11 mouse cellular contexts compared by ENCODE assay signal in the genomic region with DNA sequence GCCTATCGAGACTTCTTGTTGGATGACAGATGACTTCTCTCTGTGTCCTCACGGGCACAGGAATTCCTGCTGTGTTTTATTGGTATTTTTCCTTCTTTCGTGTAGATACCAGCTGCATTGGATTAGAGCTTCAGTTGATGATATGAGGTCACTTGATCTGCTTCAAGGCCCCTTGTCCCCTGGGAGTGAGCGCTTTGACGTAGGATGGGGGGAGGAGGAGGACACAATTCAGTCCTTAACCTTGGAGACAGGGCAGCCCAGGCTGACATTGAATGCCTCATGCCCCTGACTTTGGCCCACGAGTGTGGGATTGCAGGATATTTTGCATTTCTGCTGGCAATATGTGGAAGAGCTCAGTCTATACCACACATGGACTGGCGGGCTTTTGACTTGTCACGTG. TPM values are rescaled to one million over a fixed set of nuclear protein-coding genes. Genes with fewer than 3 reads are reported as not detected.
DNase-seq lines count a peak whose midpoint lies in the region; ATAC-seq and TF ChIP-seq lines count a peak whose summit lies in the region.
"Had no signal": no experiment of that assay in that cellular context is flagged by ENCODE, and none has a peak within 500 bp of the region (broad histone marks: within the 10 kb centered on the region; RNA-seq: fewer than 3 reads in every experiment).

No protein-coding gene starts in this region.

- DNase-seq in forebrain, postnatal 0 days = no peak
- no peak for DNase-seq in forebrain, embryonic 14.5 days (ENCODE audit: low spot score)
- DNase-seq in ovary, adult 18-20 months (ENCODE audit: low spot score) = peak; percentile 45
- DNase-seq in ovary, postnatal 10 days (ENCODE audit: low spot score) = no peak
- DNase-seq in limb, embryonic 10.5 days (ENCODE audit: low spot score) = no peak
- DNase-seq in cerebellum, postnatal 14 days = no peak
- no peak for DNase-seq in thymus, postnatal 25 days
- DNase-seq: cerebellum, postnatal 25 days; kidney, adult 2 months; lung, adult 18-20 months had no signal

- no peak for TF ChIP-seq CTCF in forebrain, postnatal 0 days (IDR thresholded peaks at IDR 0.05; ENCODE audit: low read depth)

- H3K4me3 ChIP-seq in forebrain, postnatal 0 days (ENCODE audit: low read depth, low read length) = no peak overlapping the region
- H3K4me3 ChIP-seq in forebrain, embryonic 14.5 days (ENCODE audit: low read depth, low read length) = no peak overlapping the region
- no peak overlapping the region for H3K4me3 ChIP-seq in limb, embryonic 10.5 days
- H3K4me3 ChIP-seq: limb, embryonic 15.5 days had no signal

- WGBS in forebrain, postnatal 0 days = 74% methylated on average over 8 of the region's 8 CpGs
- 89% methylated on average over 8 of the region's 8 CpGs for WGBS in forebrain, embryonic 14.5 days
- WGBS in limb, embryonic 10.5 days = 80% methylated on average over 8 of the region's 8 CpGs

- H3K9ac ChIP-seq in forebrain, postnatal 0 days = no peak overlapping the region
- H3K9ac ChIP-seq in forebrain, embryonic 14.5 days (ENCODE audit: low read length) = no peak overlapping the region
- H3K9ac ChIP-seq: limb, embryonic 15.5 days had no signal

- no peak overlapping the region for H3K4me2 ChIP-seq in forebrain, postnatal 0 days (ENCODE audit: low read depth)
- no peak overlapping the region for H3K4me2 ChIP-seq in forebrain, embryonic 14.5 days (ENCODE audit: low read length)
- H3K4me2 ChIP-seq: limb, embryonic 15.5 days had no signal

- no peaks in the 10 kb centered on the region for H3K9me3 ChIP-seq in forebrain, postnatal 0 days (ENCODE audit: low read length)
- no peaks in the 10 kb centered on the region for H3K9me3 ChIP-seq in forebrain, embryonic 14.5 days (replicated peaks; ENCODE audit: control insufficient read depth, low read length)
- no peaks in the 10 kb centered on the region for H3K9me3 ChIP-seq in limb, embryonic 10.5 days (replicated peaks)
- H3K9me3 ChIP-seq: limb, embryonic 15.5 days had no signal

- 0 out of 2 replicates have a peak overlapping the region, but pooled peaks have one; percentile 17 for H3K27ac ChIP-seq in forebrain, postnatal 0 days (ENCODE audit: low read depth, low read length)
- no peak overlapping the region for H3K27ac ChIP-seq in forebrain, embryonic 14.5 days (ENCODE audit: low read depth, low read length)
- peak overlapping the region; percentile 32; the same call in 1 of the 2 replicates for H3K27ac ChIP-seq in limb, embryonic 10.5 days
- H3K27ac ChIP-seq: limb, embryonic 15.5 days had no signal

- H3K27me3 ChIP-seq in forebrain, postnatal 0 days (ENCODE audit: insufficient read depth, low read length) = no peaks in the 10 kb centered on the region
- H3K27me3 ChIP-seq in forebrain, embryonic 14.5 days (replicated peaks; ENCODE audit: control insufficient read depth, insufficient read depth, low read length) = no peaks in the 10 kb centered on the region
- H3K27me3 ChIP-seq in limb, embryonic 10.5 days (ENCODE audit: low read depth, poor library complexity, severe bottlenecking) = no peaks in the 10 kb centered on the region
- H3K27me3 ChIP-seq: limb, embryonic 15.5 days had no signal

- H3K36me3 ChIP-seq in forebrain, postnatal 0 days (ENCODE audit: insufficient read depth) = no peaks in the 10 kb centered on the region
- no peaks in the 10 kb centered on the region for H3K36me3 ChIP-seq in forebrain, embryonic 14.5 days (ENCODE audit: control insufficient read depth, insufficient read depth, low read length)
- H3K36me3 ChIP-seq in limb, embryonic 10.5 days = no peaks in the 10 kb centered on the region
- H3K36me3 ChIP-seq: limb, embryonic 15.5 days had no signal

- H3K4me1 ChIP-seq in forebrain, postnatal 0 days (ENCODE audit: insufficient read depth) = peaks cover 21% of the 10 kb centered on the region; the same call in 1 of the 2 replicates
- peaks cover 19% of the 10 kb centered on the region for H3K4me1 ChIP-seq in forebrain, embryonic 14.5 days (ENCODE audit: control insufficient read depth, insufficient read depth, low read length)
- peaks cover 49% of the 10 kb centered on the region for H3K4me1 ChIP-seq in limb, embryonic 10.5 days

- no peak for ATAC-seq in forebrain, postnatal 0 days
- ATAC-seq in forebrain, embryonic 14.5 days = no peak

RNA-seq across cellular contexts. Expression of a gene that starts 28.6 kb away (rescaled TPM):
- total RNA-seq in forebrain, postnatal 0 days (2014; rRNA removed) = 98.6 and 115 TPM in 2 replicates
- polyA plus RNA-seq in forebrain, postnatal 0 days (2015; fragmentation: Nextera tagmentation; extraction: Ambion mirVana) = 109 and 117 TPM in 2 replicates
- polyA plus RNA-seq in forebrain, embryonic 14.5 days (2014; fragmentation: Nextera tagmentation; extraction: Ambion mirVana) = 96.5 and 99.7 TPM in 2 replicates
- polyA plus RNA-seq in limb, embryonic 10.5 days (2016; fragmentation: Nextera tagmentation; extraction: Ambion mirVana) = 103 and 111 TPM in 2 replicates

RNA-seq across cellular contexts. Expression of a gene that starts 29.0 kb away (rescaled TPM):
- 20.0 and 24.3 TPM in 2 replicates for total RNA-seq in forebrain, postnatal 0 days (2014; rRNA removed)
- 43.8 and 50.5 TPM in 2 replicates for polyA plus RNA-seq in forebrain, postnatal 0 days (2015; fragmentation: Nextera tagmentation; extraction: Ambion mirVana)
- polyA plus RNA-seq in forebrain, embryonic 14.5 days (2014; fragmentation: Nextera tagmentation; extraction: Ambion mirVana) = 45.4 and 50.2 TPM in 2 replicates
- polyA plus RNA-seq in limb, embryonic 10.5 days (2016; fragmentation: Nextera tagmentation; extraction: Ambion mirVana) = 32.1 and 36.5 TPM in 2 replicates
